Mouse (Mus musculus) heart, embryonic 15.5 days (tissue): Measurements from ENCODE around the gene Iqsec2. TPM values are rescaled to one million over a fixed set of nuclear protein-coding genes. Genes with fewer than 3 reads are reported as not detected.

Experiments used
- ATAC-seq: fragments of 200-750 bp; cut with Nextera tagmentation; replicated peaks from 2 replicates; pipeline ENCODE4 v1.8.0; 2017; ENCODE audit warnings: low read depth, moderate TSS enrichment; ENCODE audit not compliant: insufficient number of reproducible peaks, insufficient read depth, low FRiP score
- H3K27ac ChIP-seq: fragments of 300-500 bp; sonication (generic); 2 replicates; pipeline ENCODE4 v1.5.1; 2015; ENCODE audit warnings: mild to moderate bottlenecking, inconsistent platforms
- H3K27me3 ChIP-seq: fragments of 300-500 bp; sonication (generic); 2 replicates; pipeline ENCODE4 v1.6.1; 2015; ENCODE audit warnings: inconsistent platforms
- H3K36me3 ChIP-seq: fragments of 300-500 bp; sonication (generic); 2 replicates; pipeline ENCODE4 v1.6.1; 2015; ENCODE audit warnings: mild to moderate bottlenecking, inconsistent platforms
- H3K4me1 ChIP-seq: fragments of 300-500 bp; sonication (generic); replicated peaks from 2 replicates; pipeline ENCODE4 v1.6.1; 2015; ENCODE audit warnings: inconsistent platforms
- H3K4me2 ChIP-seq: fragments of 300-500 bp; sonication (generic); 2 replicates; pipeline ENCODE4 v1.6.1; 2015; ENCODE audit warnings: inconsistent platforms, mild to moderate bottlenecking, moderate library complexity
- H3K4me3 ChIP-seq: fragments of 300-500 bp; sonication (generic); 2 replicates; pipeline ENCODE4 v1.5.1; 2015; ENCODE audit warnings: mild to moderate bottlenecking, inconsistent platforms
- H3K9ac ChIP-seq: fragments of 300-500 bp; sonication (generic); 2 replicates; pipeline ENCODE4 v1.6.1; 2015; ENCODE audit warnings: mild to moderate bottlenecking, inconsistent platforms
- H3K9me3 ChIP-seq: fragments of 300-500 bp; sonication (generic); replicated peaks from 2 replicates; pipeline ENCODE4 v1.6.1; 2016; ENCODE audit warnings: inconsistent platforms
- WGBS: fragments of 180-500 bp; shearing (Covaris S2); methylation state at CpG from one replicate; pipeline ENCODE4 v1.1.7; 2015; ENCODE audit warnings: mixed read lengths; 5-methylcytosine and 5-hydroxymethylcytosine counted together
- polyA plus RNA-seq: library from polyadenylated mRNA; unstranded; fragments of >200 nt; fragmentation: Nextera tagmentation; extraction: Ambion mirVana; gene quantifications from 2 replicates; pipeline ENCODE4 v1.2.1, GENCODE M21; 2015

Gene Iqsec2
- polyA plus RNA-seq: 39.9 and 44.0 TPM in 2 replicates

- H3K36me3 ChIP-seq: no peaks in the 10 kb centered on the region
- peak within 1 kb of the TSS; percentile 81 for H3K4me2 ChIP-seq
- H3K4me1 ChIP-seq: peaks cover 20% of the 10 kb centered on the region
- 0 out of 2 replicates have a peak within 1 kb of the TSS, but pooled peaks have one; percentile 34 for H3K27ac ChIP-seq
- H3K27me3 ChIP-seq: peaks cover 54% of the 10 kb centered on the region
- WGBS: 10% methylated on average over 39 of the region's 78 CpGs
- peak; percentile 73 for ATAC-seq
- H3K4me3 ChIP-seq: peak within 1 kb of the TSS; percentile 69
- H3K9ac ChIP-seq: peak within 1 kb of the TSS; percentile 68
- H3K9me3 ChIP-seq: no peaks in the 10 kb centered on the region
These were observed at the start of gene Iqsec2 for GRCm38 (mm10) chrX:152143941-152144741. Iqsec2 (plus strand) TSS chrX:152144268.

- H3K27ac ChIP-seq: no peak overlapping the region
- H3K9me3 ChIP-seq: no peaks in the 10 kb centered on the region
- no peaks in the 10 kb centered on the region for H3K4me1 ChIP-seq
- peaks cover 42% of the 10 kb centered on the region for H3K27me3 ChIP-seq
- WGBS: 53% methylated on average over 1 of the region's 1 CpGs
- no peak overlapping the region for H3K4me2 ChIP-seq
- no peak overlapping the region for H3K9ac ChIP-seq
- no peaks in the 10 kb centered on the region for H3K36me3 ChIP-seq
- no peak for ATAC-seq
- H3K4me3 ChIP-seq: no peak overlapping the region
These were observed 46.5 kb upstream of the Iqsec2 start for GRCm38 (mm10) chrX:152097572-152097971.

GRCm38 (mm10) chrX:152121687-152122086, 22.4 kb upstream of the Iqsec2 start:
- peaks cover 13% of the 10 kb centered on the region for H3K27me3 ChIP-seq
- no peak overlapping the region for H3K4me2 ChIP-seq

GRCm38 (mm10) chrX:152130777-152131176, 13.3 kb upstream of the Iqsec2 start:
- Histone ChIP-seq H3K36me3 (no peaks in the 10 kb centered on the region), H3K27ac (no peak overlapping the region), H3K4me3 (no peak overlapping the region), H3K9me3 (no peaks in the 10 kb centered on the region), H3K4me2 (no peak overlapping the region), H3K9ac (no peak overlapping the region), H3K27me3 (peaks cover 47% of the 10 kb centered on the region), H3K4me1 (no peaks in the 10 kb centered on the region)
- no peak for ATAC-seq
- 46% methylated on average over 3 of the region's 3 CpGs for WGBS

More at GRCm38 (mm10) chrX:152121687-152122086, 22.4 kb upstream of the Iqsec2 start:
- H3K4me1 ChIP-seq: no peaks in the 10 kb centered on the region
- no peak overlapping the region for H3K4me3 ChIP-seq
- H3K9me3 ChIP-seq: no peaks in the 10 kb centered on the region
- no peak overlapping the region for H3K27ac ChIP-seq
- no peak for ATAC-seq
- 59% methylated on average over 1 of the region's 1 CpGs for WGBS
- no peak overlapping the region for H3K9ac ChIP-seq
- no peaks in the 10 kb centered on the region for H3K36me3 ChIP-seq

GRCm38 (mm10) chrX:152132029-152132428, 12.0 kb upstream of the Iqsec2 start:
- peaks cover 53% of the 10 kb centered on the region for H3K27me3 ChIP-seq

GRCm38 (mm10) chrX:152135195-152135594, 8.9 kb upstream of the Iqsec2 start:
- 46% methylated on average over 2 of the region's 2 CpGs for WGBS

More at GRCm38 (mm10) chrX:152132029-152132428, 12.0 kb upstream of the Iqsec2 start:
- Histone ChIP-seq H3K9ac (no peak overlapping the region), H3K27ac (no peak overlapping the region), H3K36me3 (no peaks in the 10 kb centered on the region), H3K4me1 (no peaks in the 10 kb centered on the region), H3K4me3 (no peak overlapping the region), H3K4me2 (no peak overlapping the region), H3K9me3 (no peaks in the 10 kb centered on the region)
- WGBS: 85% methylated on average over 2 of the region's 2 CpGs
- no peak for ATAC-seq

GRCm38 (mm10) chrX:152144742-152145214, 710 bp downstream of the Iqsec2 start:
- Histone ChIP-seq H3K36me3 (no peaks in the 10 kb centered on the region), H3K4me2 (peak overlapping the region; percentile 81), H3K9ac (peak overlapping the region; percentile 68), H3K9me3 (no peaks in the 10 kb centered on the region), H3K27me3 (peaks cover 51% of the 10 kb centered on the region), H3K4me3 (peak overlapping the region; percentile 69), H3K27ac (no peak overlapping the region), H3K4me1 (peaks cover 21% of the 10 kb centered on the region)
- WGBS: 9% methylated on average over 39 of the region's 42 CpGs
- no peak for ATAC-seq

More at GRCm38 (mm10) chrX:152135195-152135594, 8.9 kb upstream of the Iqsec2 start:
- Histone ChIP-seq H3K36me3 (no peaks in the 10 kb centered on the region), H3K9me3 (no peaks in the 10 kb centered on the region), H3K4me1 (no peaks in the 10 kb centered on the region), H3K27me3 (peaks cover 63% of the 10 kb centered on the region), H3K4me2 (no peak overlapping the region), H3K9ac (no peak overlapping the region), H3K4me3 (no peak overlapping the region), H3K27ac (no peak overlapping the region)
- no peak for ATAC-seq

- H3K27me3 ChIP-seq: peaks cover 51% of the 10 kb centered on the region
- no peaks in the 10 kb centered on the region for H3K9me3 ChIP-seq
- peak overlapping the region; percentile 69 for H3K4me3 ChIP-seq
- no peak overlapping the region for H3K27ac ChIP-seq
- H3K4me1 ChIP-seq: peaks cover 21% of the 10 kb centered on the region
- WGBS: 12% methylated on average over 1 of the region's 1 CpGs
- H3K36me3 ChIP-seq: no peaks in the 10 kb centered on the region
- no peak overlapping the region for H3K9ac ChIP-seq
- peak overlapping the region; percentile 81 for H3K4me2 ChIP-seq
- ATAC-seq: no peak
These were observed 2.1 kb downstream of the Iqsec2 start for GRCm38 (mm10) chrX:152146150-152146549.

- no peaks in the 10 kb centered on the region for H3K36me3 ChIP-seq
- H3K4me3 ChIP-seq: no peak overlapping the region
- no peak overlapping the region for H3K9ac ChIP-seq
- H3K4me1 ChIP-seq: peaks cover 21% of the 10 kb centered on the region
- H3K4me2 ChIP-seq: no peak overlapping the region; the same call in 1 of the 2 replicates
- WGBS: 70% methylated on average over 2 of the region's 2 CpGs
- no peak for ATAC-seq
- H3K27ac ChIP-seq: no peak overlapping the region
- peaks cover 51% of the 10 kb centered on the region for H3K27me3 ChIP-seq
- no peaks in the 10 kb centered on the region for H3K9me3 ChIP-seq
These were observed 2.6 kb downstream of the Iqsec2 start for GRCm38 (mm10) chrX:152146691-152147090.

GRCm38 (mm10) chrX:152147451-152148116, 3.5 kb downstream of the Iqsec2 start:
- H3K27me3 ChIP-seq: peaks cover 48% of the 10 kb centered on the region
- H3K4me2 ChIP-seq: 0 out of 2 replicates have a peak overlapping the region, but pooled peaks have one; percentile 10
- 0 out of 2 replicates have a peak, but pooled peaks have one; percentile 32 for ATAC-seq
- no peaks in the 10 kb centered on the region for H3K9me3 ChIP-seq
- no peaks in the 10 kb centered on the region for H3K36me3 ChIP-seq
- 42% methylated on average over 5 of the region's 5 CpGs for WGBS
- H3K9ac ChIP-seq: no peak overlapping the region
- no peak overlapping the region; the same call in 1 of the 2 replicates for H3K27ac ChIP-seq
- 0 out of 2 replicates have a peak overlapping the region, but pooled peaks have one; percentile 1 for H3K4me3 ChIP-seq
- H3K4me1 ChIP-seq: peaks cover 21% of the 10 kb centered on the region

- H3K4me2 ChIP-seq: no peak overlapping the region; the same call in 1 of the 2 replicates
- H3K36me3 ChIP-seq: no peaks in the 10 kb centered on the region
- no peak overlapping the region; the same call in 1 of the 2 replicates for H3K9ac ChIP-seq
- H3K9me3 ChIP-seq: no peaks in the 10 kb centered on the region
- H3K27me3 ChIP-seq: peaks cover 40% of the 10 kb centered on the region
- no peak overlapping the region for H3K4me3 ChIP-seq
- peaks cover 21% of the 10 kb centered on the region for H3K4me1 ChIP-seq
- no peak for ATAC-seq
- 65% methylated on average over 5 of the region's 5 CpGs for WGBS
- H3K27ac ChIP-seq: peak overlapping the region; percentile 27; the same call in 1 of the 2 replicates
These were observed 4.6 kb downstream of the Iqsec2 start for GRCm38 (mm10) chrX:152148706-152149105.
